Mouse (Mus musculus): ENCODE data around the gene Olfr849.

Gene Olfr849

GRCm38 (mm10) chr9:19439966-19440365 is at the start of gene Olfr849:
Gene Olfr849 (plus strand): TSS chr9:19440266.
- DNase-seq (ENCODE audit: low spot score in 2 of 2): no peak

- DNase-seq (ENCODE audit: low spot score in 2 of 2): no peak
Measured at GRCm38 (mm10) chr9:19478148-19478547, 38.1 kb downstream of the Olfr849 start, which contains the start of gene Olfr850. Gene Olfr850 (minus strand): TSS chr9:19478248.

DNA sequence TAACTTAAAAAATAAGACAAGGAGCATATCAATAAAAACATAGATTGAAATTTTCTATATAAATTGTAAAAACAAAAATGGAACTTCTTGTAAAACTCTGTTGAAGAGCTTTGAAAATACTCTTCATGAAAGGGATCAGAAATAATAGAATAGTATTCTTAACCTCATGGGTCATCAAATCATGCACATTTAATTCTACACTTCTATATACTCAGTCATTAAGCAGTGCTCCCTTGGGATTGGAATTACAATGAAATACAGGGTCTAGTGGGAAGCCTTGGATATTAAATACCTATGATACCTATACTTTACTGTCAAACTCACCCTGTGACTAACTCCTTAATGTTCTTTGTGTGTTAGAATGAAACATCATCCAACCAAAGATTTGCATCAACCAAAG is 52.9 kb downstream of the Olfr849 start, which contains the start of gene Olfr851:
Gene Olfr851 (plus strand): TSS at position 301 of the 400 bp plus-strand sequence.
- DNase-seq (ENCODE audit: low spot score in 2 of 2): no peak
